Comparison of ENCODE assay signal across 12 mouse cellular contexts in genomic region chr10:79929967-79930825, GRCm38 (mm10). TPM values are rescaled to one million over a fixed set of nuclear protein-coding genes. Genes with fewer than 3 reads are reported as not detected.
A peak's percentile ranks its signal among the peaks of the same experiment; 100 is the strongest.
DNase-seq lines count a peak whose midpoint lies in the region; ATAC-seq lines count a peak whose summit lies in the region.
"Had no signal": no experiment of that assay in that cellular context is flagged by ENCODE, and none has a peak within 500 bp of the region (broad histone marks: within the 10 kb centered on the region; RNA-seq: fewer than 3 reads in every experiment).

No protein-coding gene starts in this region.

- WGBS in heart, embryonic 13.5 days: 85% methylated on average over 18 of the region's 18 CpGs
- WGBS in embryonic facial prominence, embryonic 10.5 days: 90% methylated on average over 18 of the region's 18 CpGs
- 90% methylated on average over 18 of the region's 18 CpGs for whole genome bisulfite sequencing in hindbrain, embryonic 11.5 days
- 83% methylated on average over 18 of the region's 18 CpGs for WGBS in liver, embryonic 13.5 days (ENCODE audit: insufficient replicate concordance)

- intact Hi-C loops in heart, postnatal 36 days (cut with DNase I): no loop called here

- peak overlapping the region; percentile 97 for H3K9ac ChIP-seq in heart, embryonic 13.5 days
- 0 out of 2 replicates have a peak overlapping the region, but pooled peaks have one; percentile 19 for H3K9ac ChIP-seq in hindbrain, embryonic 11.5 days (ENCODE audit: low read depth, low read length)
- no peak overlapping the region for H3K9ac ChIP-seq in liver, embryonic 13.5 days

- no peaks in the 10 kb centered on the region for H3K9me3 ChIP-seq in heart, embryonic 13.5 days
- no peaks in the 10 kb centered on the region for H3K9me3 ChIP-seq in embryonic facial prominence, embryonic 10.5 days
- H3K9me3 ChIP-seq in hindbrain, embryonic 11.5 days (ENCODE audit: control insufficient read depth, low read length): no peaks in the 10 kb centered on the region
- no peaks in the 10 kb centered on the region for H3K9me3 ChIP-seq in liver, embryonic 13.5 days (replicated peaks)

- H3K27ac ChIP-seq in heart, embryonic 13.5 days (replicated peaks): peak overlapping the region; percentile 97
- H3K27ac ChIP-seq in embryonic facial prominence, embryonic 10.5 days (replicated peaks): peak overlapping the region; percentile 94
- H3K27ac ChIP-seq in hindbrain, embryonic 11.5 days (ENCODE audit: low read depth, low read length): peak overlapping the region; percentile 42; the same call in 1 of the 2 replicates
- peak overlapping the region; percentile 88; the same call in 1 of the 2 replicates for H3K27ac ChIP-seq in liver, embryonic 13.5 days

- no peaks in the 10 kb centered on the region for H3K27me3 ChIP-seq in heart, embryonic 13.5 days (replicated peaks)
- H3K27me3 ChIP-seq in embryonic facial prominence, embryonic 10.5 days (replicated peaks; ENCODE audit: low read depth, poor library complexity, severe bottlenecking): no peaks in the 10 kb centered on the region
- H3K27me3 ChIP-seq in hindbrain, embryonic 11.5 days (ENCODE audit: control insufficient read depth, insufficient read depth, low read length): peaks cover 3% of the 10 kb centered on the region
- no peaks in the 10 kb centered on the region for H3K27me3 ChIP-seq in liver, embryonic 13.5 days

- H3K4me1 ChIP-seq in heart, embryonic 13.5 days: peaks cover 79% of the 10 kb centered on the region
- H3K4me1 ChIP-seq in embryonic facial prominence, embryonic 10.5 days: peaks cover 88% of the 10 kb centered on the region
- peaks cover 27% of the 10 kb centered on the region for H3K4me1 ChIP-seq in hindbrain, embryonic 11.5 days (replicated peaks; ENCODE audit: control insufficient read depth, insufficient read depth, low read length)
- H3K4me1 ChIP-seq in liver, embryonic 13.5 days (replicated peaks): peaks cover 93% of the 10 kb centered on the region

- H3K36me3 ChIP-seq in heart, embryonic 13.5 days: peaks cover 37% of the 10 kb centered on the region
- H3K36me3 ChIP-seq in embryonic facial prominence, embryonic 10.5 days (replicated peaks): peaks cover 56% of the 10 kb centered on the region
- peaks cover 4% of the 10 kb centered on the region; the same call in 1 of the 2 replicates for H3K36me3 ChIP-seq in hindbrain, embryonic 11.5 days (ENCODE audit: control insufficient read depth, insufficient read depth, low read length)
- peaks cover 49% of the 10 kb centered on the region for H3K36me3 ChIP-seq in liver, embryonic 13.5 days

- peak overlapping the region; percentile 97 for H3K4me3 ChIP-seq in heart, embryonic 13.5 days
- peak overlapping the region; percentile 79 for H3K4me3 ChIP-seq in embryonic facial prominence, embryonic 10.5 days
- H3K4me3 ChIP-seq in hindbrain, embryonic 11.5 days (ENCODE audit: low read depth, low read length): no peak overlapping the region
- H3K4me3 ChIP-seq in liver, embryonic 13.5 days (replicated peaks): 0 out of 2 replicates have a peak overlapping the region, but pooled peaks have one; percentile 85

- H3K4me2 ChIP-seq in heart, embryonic 13.5 days: peak overlapping the region; percentile 92
- no peak overlapping the region; the same call in 1 of the 2 replicates for H3K4me2 ChIP-seq in hindbrain, embryonic 11.5 days (replicated peaks; ENCODE audit: low read depth, low read length)
- peak overlapping the region; percentile 84 for H3K4me2 ChIP-seq in liver, embryonic 13.5 days

- DNase-seq in heart, postnatal 36 days: no peak
- no peak for DNase-seq in embryonic facial prominence, embryonic 10.5 days (ENCODE audit: low spot score)
- no peak for DNase-seq in hindbrain, embryonic 11.5 days (ENCODE audit: low spot score)
- no peak for DNase-seq in liver, embryonic 13.5 days
- DNase-seq in layer of hippocampus, adult 8-10 months (ENCODE audit: low spot score in 2 of 2): no peak
- DNase-seq: thymus, postnatal 4 days had no signal

- no peak for ATAC-seq in heart, embryonic 13.5 days (ENCODE audit: extremely low read depth, insufficient number of reproducible peaks, low FRiP score, low TSS enrichment)
- ATAC-seq in hindbrain, embryonic 11.5 days (ENCODE audit: low FRiP score): no peak
- no peak for ATAC-seq in liver, embryonic 13.5 days (ENCODE audit: low read depth)
- ATAC-seq in activated CD4-positive, CD25-positive, alpha-beta regulatory T cell, adult 4 months: no peak
- ATAC-seq: forebrain, embryonic 16.5 days had no signal

RNA-seq across cellular contexts. Expression of gene Arid3a, which starts 3.4 kb away (rescaled TPM):
- polyA plus RNA-seq in heart, embryonic 13.5 days (2015; fragmentation: Nextera tagmentation; extraction: Ambion mirVana): 3.4 and 4.2 TPM in 2 replicates
- total RNA-seq in heart, postnatal 36 days (2021): 1 to 10 TPM; 1.9 to 2.6 TPM
- polyA plus RNA-seq in embryonic facial prominence, embryonic 10.5 days (2016; fragmentation: Nextera tagmentation; extraction: Ambion mirVana): 15.7 and 18.0 TPM in 2 replicates
- 4.9 and 9.0 TPM in 2 replicates for polyA plus RNA-seq in hindbrain, embryonic 11.5 days (2014; fragmentation: Nextera tagmentation; extraction: Ambion mirVana)
- 5.4 and 5.7 TPM in 2 replicates for polyA plus RNA-seq in liver, embryonic 13.5 days (2015; fragmentation: Nextera tagmentation; extraction: Ambion mirVana)
- 1 to 10 TPM; 2.1 to 2.5 TPM for polyA plus RNA-seq in activated CD4-positive, CD25-positive, alpha-beta regulatory T cell, adult 4 months (2017; shearing (Covaris generic))
- total RNA-seq in layer of hippocampus, adult 8-10 months (2022): 10 to 100 TPM in 1 of 4 experiments, 1 to 10 TPM in 3; 6.6 to 11.8 (median 7.5) TPM

RNA-seq across cellular contexts. Expression of gene R3hdm4, which starts 9.2 kb away (rescaled TPM):
- 95.6 and 100 TPM in 2 replicates for polyA plus RNA-seq in heart, embryonic 13.5 days (2015; fragmentation: Nextera tagmentation; extraction: Ambion mirVana)
- 10 to 100 TPM; 81.0 to 88.1 TPM for total RNA-seq in heart, postnatal 36 days (2021)
- 125 and 136 TPM in 2 replicates for polyA plus RNA-seq in embryonic facial prominence, embryonic 10.5 days (2016; fragmentation: Nextera tagmentation; extraction: Ambion mirVana)
- polyA plus RNA-seq in hindbrain, embryonic 11.5 days (2014; fragmentation: Nextera tagmentation; extraction: Ambion mirVana): 131 and 139 TPM in 2 replicates
- 63.0 and 63.8 TPM in 2 replicates for polyA plus RNA-seq in liver, embryonic 13.5 days (2015; fragmentation: Nextera tagmentation; extraction: Ambion mirVana)
- 100 to 1,000 TPM in 1 of 2 experiments, 10 to 100 TPM in 1; 92.3 to 122 TPM for polyA plus RNA-seq in activated CD4-positive, CD25-positive, alpha-beta regulatory T cell, adult 4 months (2017; shearing (Covaris generic))
- 100 to 1,000 TPM; 340 to 392 (median 347) TPM for total RNA-seq in layer of hippocampus, adult 8-10 months (2022)

RNA-seq across cellular contexts. Expression of gene Kiss1r, which starts 13.4 kb away (rescaled TPM):
- 0.60 and 0.67 TPM in 2 replicates for polyA plus RNA-seq in heart, embryonic 13.5 days (2015; fragmentation: Nextera tagmentation; extraction: Ambion mirVana)
- under 1 TPM; 0.17 to 0.38 TPM for total RNA-seq in heart, postnatal 36 days (2021)
- polyA plus RNA-seq in embryonic facial prominence, embryonic 10.5 days (2016; fragmentation: Nextera tagmentation; extraction: Ambion mirVana): 0.33 and 0.37 TPM in 2 replicates
- polyA plus RNA-seq in hindbrain, embryonic 11.5 days (2014; fragmentation: Nextera tagmentation; extraction: Ambion mirVana): 0.26 and 0.36 TPM in 2 replicates
- polyA plus RNA-seq in liver, embryonic 13.5 days (2015; fragmentation: Nextera tagmentation; extraction: Ambion mirVana): 0.19 and 0.28 TPM in 2 replicates
- under 1 TPM in 1 of 2 experiments, not detected in 1; 0.22 TPM for polyA plus RNA-seq in activated CD4-positive, CD25-positive, alpha-beta regulatory T cell, adult 4 months (2017; shearing (Covaris generic))
- total RNA-seq in layer of hippocampus, adult 8-10 months (2022): 1 to 10 TPM; 6.3 to 8.3 (median 7.6) TPM

RNA-seq across cellular contexts. Expression of gene Gm26602, which starts 19.5 kb away (rescaled TPM):
- 1.7 TPM in 1 of 2 replicates, not detected in the other for polyA plus RNA-seq in heart, embryonic 13.5 days (2015; fragmentation: Nextera tagmentation; extraction: Ambion mirVana)
- total RNA-seq in heart, postnatal 36 days (2021): not detected
- polyA plus RNA-seq in embryonic facial prominence, embryonic 10.5 days (2016; fragmentation: Nextera tagmentation; extraction: Ambion mirVana): 3.4 TPM in 1 of 2 replicates, not detected in the other
- polyA plus RNA-seq in hindbrain, embryonic 11.5 days (2014; fragmentation: Nextera tagmentation; extraction: Ambion mirVana): 23.6 and 25.3 TPM in 2 replicates
- polyA plus RNA-seq in liver, embryonic 13.5 days (2015; fragmentation: Nextera tagmentation; extraction: Ambion mirVana): 11.3 TPM in 1 of 2 replicates, not detected in the other
- polyA plus RNA-seq in activated CD4-positive, CD25-positive, alpha-beta regulatory T cell, adult 4 months (2017; shearing (Covaris generic)): not detected
- not detected for total RNA-seq in layer of hippocampus, adult 8-10 months (2022)
- total RNA-seq: layer of hippocampus, postnatal 10 days had no signal
- polyA plus RNA-seq: cerebellum, adult 2 months; spleen, adult 2 months had no signal

RNA-seq across cellular contexts. Expression of gene Med16, which starts 21.5 kb away (rescaled TPM):
- 41.8 and 42.1 TPM in 2 replicates for polyA plus RNA-seq in heart, embryonic 13.5 days (2015; fragmentation: Nextera tagmentation; extraction: Ambion mirVana)
- total RNA-seq in heart, postnatal 36 days (2021): 10 to 100 TPM; 53.0 to 53.2 TPM
- 63.6 and 68.1 TPM in 2 replicates for polyA plus RNA-seq in embryonic facial prominence, embryonic 10.5 days (2016; fragmentation: Nextera tagmentation; extraction: Ambion mirVana)
- 33.7 and 41.8 TPM in 2 replicates for polyA plus RNA-seq in hindbrain, embryonic 11.5 days (2014; fragmentation: Nextera tagmentation; extraction: Ambion mirVana)
- polyA plus RNA-seq in liver, embryonic 13.5 days (2015; fragmentation: Nextera tagmentation; extraction: Ambion mirVana): 16.9 and 19.0 TPM in 2 replicates
- polyA plus RNA-seq in activated CD4-positive, CD25-positive, alpha-beta regulatory T cell, adult 4 months (2017; shearing (Covaris generic)): 10 to 100 TPM in 1 of 2 experiments, 1 to 10 TPM in 1; 6.7 to 10.5 TPM
- total RNA-seq in layer of hippocampus, adult 8-10 months (2022): 10 to 100 TPM; 50.4 to 61.2 (median 57.1) TPM

Comparison
In these comparisons a context has a peak if more than half of its experiments do, and no peak if none do; other contexts are left out.
1. H3K27ac ChIP-seq: peak in every context shown above with its lines; median percentile 97 in heart, embryonic 13.5 days; 94 in embryonic facial prominence, embryonic 10.5 days; 88 in liver, embryonic 13.5 days; 42 in hindbrain, embryonic 11.5 days.